Mouse (Mus musculus) adrenal gland (tissue): ENCODE results near the gene Sars2.

Experiments
- intact Hi-C: fragments of 180-260 bp; cut with DNase I; formaldehyde crosslinking; loops from one replicate; pipeline ENCODE4 v1.15.1; 2025

Gene Sars2

DNA sequence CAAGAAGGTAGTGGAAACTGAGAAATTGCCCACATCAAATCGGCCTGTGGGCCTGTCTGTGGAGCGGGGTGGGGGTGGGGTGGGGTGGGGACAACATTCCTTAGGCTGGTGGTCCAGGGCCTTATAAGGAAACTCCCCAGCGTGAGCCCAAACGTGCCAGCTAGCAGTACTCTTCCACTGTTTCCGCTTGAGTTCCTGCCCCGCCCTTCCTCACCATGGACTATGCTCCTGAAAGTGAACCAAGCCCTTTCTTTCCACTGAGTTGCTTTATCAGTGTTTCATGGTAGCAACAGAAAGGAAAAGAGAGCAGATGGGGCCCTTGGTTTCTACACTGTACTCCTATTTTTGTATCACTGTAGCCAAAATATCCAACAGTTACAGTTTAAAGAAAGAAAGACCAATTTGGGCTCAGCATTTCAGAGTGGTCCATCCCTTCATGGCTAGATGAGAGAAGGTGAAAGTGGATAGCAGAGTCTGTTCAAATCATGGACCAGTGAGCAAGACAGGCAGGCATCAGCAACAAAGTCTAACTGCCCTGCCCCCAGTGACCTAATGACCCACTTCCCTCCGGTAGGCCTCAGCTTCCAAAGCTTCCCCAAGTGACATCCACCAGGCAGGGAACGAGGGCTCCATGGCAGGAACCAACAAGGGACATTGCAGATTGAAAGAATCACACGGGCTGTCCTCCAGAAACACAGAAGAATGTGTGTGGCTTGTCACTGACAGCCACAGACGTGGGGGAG lies 61.2 kb downstream of the Sars2 start:
- intact Hi-C loops, result no loop called here
